Mouse (Mus musculus): ENCODE measurements around the gene 1700029I15Rik. TPM values are rescaled to one million over a fixed set of nuclear protein-coding genes. Genes with fewer than 3 reads are reported as not detected.
"Not testable (repeated sequence)": the region's sequence is repeated elsewhere in the genome, so short reads cannot be mapped to it uniquely, and the experiment has no call there.

The 1700029I15Rik gene
- total RNA-seq, 4 experiments from 2014 or later: 0.24 to 1.3 (median 1.0) TPM

DNA sequence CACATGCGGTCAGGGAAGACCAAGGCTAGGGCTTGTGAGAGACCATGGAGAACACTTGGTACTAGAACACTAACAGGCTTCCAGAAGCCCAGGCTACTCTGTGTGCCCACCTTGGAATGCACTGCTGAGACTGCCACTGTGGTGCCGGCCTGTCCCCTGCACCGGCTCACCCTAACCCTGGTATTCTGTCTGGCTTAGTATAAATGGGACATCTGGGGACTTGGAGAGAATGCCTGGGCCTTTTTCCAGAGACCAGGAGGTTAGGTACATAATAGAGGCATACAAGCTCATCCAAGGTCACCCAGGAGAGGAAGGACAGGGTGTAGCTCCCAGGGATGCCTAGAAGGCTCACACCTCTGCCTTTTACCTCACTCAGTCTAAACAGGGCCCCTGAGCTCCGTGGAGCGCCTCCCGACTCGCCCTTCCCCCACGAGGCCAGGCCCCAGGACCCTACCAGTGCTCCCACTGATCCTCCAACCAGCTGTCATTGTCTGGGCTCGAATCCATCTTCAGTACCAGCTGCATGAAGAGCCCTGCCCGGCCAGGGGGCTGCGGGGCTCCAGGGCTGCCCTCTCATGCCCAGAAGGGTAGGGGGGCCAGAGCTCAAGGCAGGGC, 9.5 kb downstream of the 1700029I15Rik start:
- no peak for DNase-seq (ENCODE audit: low spot score in 2 of 2)

GRCm38 (mm10) chr2:92392318-92393264, 10.3 kb downstream of the 1700029I15Rik start:
- DNase-seq (ENCODE audit: low spot score in 2 of 2): no peak

- no peak for DNase-seq (ENCODE audit: low spot score in 2 of 2)
These were observed 13.2 kb downstream of the 1700029I15Rik start for GRCm38 (mm10) chr2:92395535-92395934.

- no peak for DNase-seq (ENCODE audit: low spot score in 2 of 2)
These were observed 15.1 kb downstream of the 1700029I15Rik start for GRCm38 (mm10) chr2:92397436-92397835.

DNA sequence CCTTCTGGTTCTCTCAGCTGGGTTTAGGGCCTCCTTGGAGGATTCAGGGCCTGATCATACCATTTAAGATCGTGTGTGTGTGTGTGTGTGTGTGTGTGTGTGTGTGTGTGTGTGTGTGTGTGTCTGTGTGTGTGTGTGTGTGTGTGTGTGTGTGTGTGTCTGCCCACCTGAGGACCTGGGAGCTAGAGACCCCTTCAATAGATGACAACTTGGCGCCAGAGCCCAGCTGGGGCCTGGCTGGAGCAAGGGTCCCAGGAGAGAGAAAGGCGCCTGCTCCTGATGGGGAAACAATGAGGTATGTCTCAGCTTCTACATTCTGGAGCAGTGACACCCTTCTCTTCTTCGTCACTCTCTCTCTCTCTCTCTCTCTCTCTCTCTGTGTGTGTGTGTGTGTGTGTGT, 17.5 kb downstream of the 1700029I15Rik start:
- DNase-seq (ENCODE audit: low spot score in 2 of 2): not testable (repeated sequence)

GRCm38 (mm10) chr2:92400682-92401081, 18.3 kb downstream of the 1700029I15Rik start:
- DNase-seq (ENCODE audit: low spot score in 2 of 2): no peak

DNA sequence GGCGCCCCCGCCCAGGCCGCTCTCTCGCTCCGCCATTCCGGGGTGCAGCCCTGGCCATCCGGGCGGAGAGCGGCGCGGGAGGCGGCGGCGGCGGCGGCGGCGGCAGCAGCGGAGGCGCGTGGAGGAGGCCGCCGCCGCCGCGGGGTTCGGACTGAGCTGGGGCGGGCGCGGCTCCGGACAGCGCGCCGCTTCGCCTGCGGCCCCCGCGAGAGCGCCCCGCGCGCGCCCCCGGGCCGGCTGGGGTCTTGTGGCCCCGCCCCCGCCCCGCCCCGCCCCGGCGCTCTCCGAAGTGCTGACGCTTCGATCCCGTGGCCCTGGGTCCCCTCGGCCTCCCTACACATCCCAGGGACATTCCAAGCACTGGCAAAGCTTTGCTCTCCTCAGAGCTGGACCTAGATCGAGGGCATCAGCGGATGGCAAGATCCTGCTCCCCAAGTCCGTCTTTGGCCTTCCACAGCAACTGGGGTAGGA, 18.8 kb downstream of the 1700029I15Rik start, which contains the start of gene Mapk8ip1:
Mapk8ip1 (minus strand) TSS at position 173 of the 471 bp plus-strand sequence.
- DNase-seq (ENCODE audit: low spot score in 2 of 2): no peak

DNA sequence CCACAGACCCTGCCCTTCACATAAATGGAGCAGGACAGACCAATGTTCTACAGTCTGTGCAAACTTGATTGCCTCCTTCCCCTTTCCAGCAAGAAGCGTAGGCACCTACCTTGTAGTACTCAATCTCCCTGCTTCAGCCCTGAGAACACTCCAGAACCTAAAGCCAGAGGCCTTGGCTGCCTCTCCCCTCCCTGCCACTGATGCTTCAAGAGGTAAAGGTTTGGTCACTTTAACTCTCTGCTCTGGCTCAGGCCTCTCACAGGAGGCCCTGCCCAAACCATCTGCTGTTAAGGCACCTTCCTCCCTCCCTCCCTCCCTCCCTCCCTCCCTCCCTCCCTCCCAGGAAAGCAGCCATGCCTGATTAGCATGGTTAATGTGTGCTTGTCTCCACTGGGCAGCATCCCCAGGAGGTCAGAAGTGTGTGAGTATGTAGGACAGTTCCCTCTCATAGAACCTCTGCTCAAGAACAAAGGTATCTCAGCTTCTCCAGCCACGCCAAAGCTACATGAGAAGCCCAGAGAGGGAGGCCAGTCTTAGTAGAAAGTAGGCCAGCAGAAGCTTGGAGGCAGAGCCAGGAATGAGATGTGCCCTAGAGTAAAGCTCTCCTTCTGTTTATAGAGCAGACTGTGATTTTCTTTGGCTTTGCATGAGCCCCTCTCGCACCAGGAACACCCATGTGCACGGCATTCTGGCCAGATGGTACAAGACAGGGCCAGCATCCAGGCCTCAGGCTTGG, 20.4 kb downstream of the 1700029I15Rik start:
- DNase-seq (ENCODE audit: low spot score in 2 of 2): no peak

DNA sequence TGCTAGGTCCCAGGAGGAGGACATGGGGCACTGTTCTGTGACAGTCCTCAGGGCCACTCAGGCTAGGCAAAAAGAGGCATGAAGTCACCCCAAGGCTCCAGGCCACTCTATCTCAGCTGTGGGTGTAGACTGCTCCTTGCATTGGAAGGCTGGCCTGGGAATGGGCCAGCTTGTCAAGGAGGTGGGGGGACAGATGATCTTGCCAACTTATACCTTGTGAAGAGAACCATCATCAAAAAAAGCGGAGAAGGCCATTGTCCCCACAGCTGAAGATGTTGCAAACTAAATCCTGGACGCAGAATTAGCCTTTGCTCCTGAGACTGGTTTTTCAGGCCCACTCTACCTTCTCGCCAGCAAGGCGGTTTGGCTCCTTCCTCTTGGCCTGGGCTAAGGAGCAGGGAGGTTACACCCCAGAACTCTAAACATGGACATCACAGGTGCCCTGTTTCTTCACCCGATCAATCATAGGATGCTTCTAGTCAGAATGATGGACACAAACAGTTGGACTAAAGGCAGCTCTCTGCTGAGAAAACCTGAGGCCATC, 21.5 kb downstream of the 1700029I15Rik start:
- no peak for DNase-seq (ENCODE audit: low spot score in 2 of 2)

GRCm38 (mm10) chr2:92404737-92405136, 22.4 kb downstream of the 1700029I15Rik start:
- DNase-seq (ENCODE audit: low spot score in 2 of 2): no peak

- no peak for DNase-seq (ENCODE audit: low spot score in 2 of 2)
These were observed 23.3 kb downstream of the 1700029I15Rik start for GRCm38 (mm10) chr2:92405687-92406086.

DNA sequence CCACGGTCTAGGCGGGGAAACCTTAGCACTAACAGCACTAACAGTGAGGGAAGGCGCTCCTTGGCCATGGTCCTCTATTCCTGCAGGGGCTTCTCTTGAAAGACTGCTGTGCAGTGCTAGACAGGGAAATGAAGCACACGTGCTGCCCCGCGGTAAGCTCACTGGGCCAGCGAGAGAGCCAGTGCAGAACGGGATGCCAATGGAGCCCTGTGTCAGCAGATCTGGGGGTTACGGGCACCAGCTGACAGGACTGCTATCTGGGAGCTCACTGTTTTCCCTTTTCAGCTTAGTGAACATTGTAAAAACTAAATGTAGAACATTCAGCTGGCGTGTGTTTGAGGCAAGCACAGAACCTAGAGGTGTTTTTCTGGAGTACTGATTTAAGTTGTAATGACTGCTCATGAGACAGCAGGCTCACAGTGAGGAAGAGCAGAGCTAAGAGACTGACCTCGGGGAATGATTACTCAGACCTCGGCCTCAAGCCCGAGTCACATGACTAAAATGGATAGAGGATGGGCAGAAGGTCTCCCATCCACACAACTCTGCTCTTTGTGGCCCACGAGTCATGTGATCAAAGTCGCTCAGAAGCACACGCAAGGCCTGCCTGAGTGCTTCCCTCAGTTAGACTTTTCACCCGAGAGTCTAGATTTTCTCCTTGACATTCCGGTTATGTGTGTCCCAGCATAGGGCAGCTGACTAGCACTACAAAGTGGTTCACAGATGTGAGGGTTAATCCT, 26.1 kb downstream of the 1700029I15Rik start:
- DNase-seq (ENCODE audit: low spot score in 2 of 2): no peak

- DNase-seq (ENCODE audit: low spot score in 2 of 2): no peak
These were observed 29.4 kb downstream of the 1700029I15Rik start for GRCm38 (mm10) chr2:92411705-92412104.

GRCm38 (mm10) chr2:92421723-92422387, 39.5 kb downstream of the 1700029I15Rik start:
- DNase-seq (ENCODE audit: low spot score in 2 of 2): no peak

- no peak for DNase-seq (ENCODE audit: low spot score in 2 of 2)
These were observed 40.2 kb downstream of the 1700029I15Rik start for GRCm38 (mm10) chr2:92422388-92423135.

DNA sequence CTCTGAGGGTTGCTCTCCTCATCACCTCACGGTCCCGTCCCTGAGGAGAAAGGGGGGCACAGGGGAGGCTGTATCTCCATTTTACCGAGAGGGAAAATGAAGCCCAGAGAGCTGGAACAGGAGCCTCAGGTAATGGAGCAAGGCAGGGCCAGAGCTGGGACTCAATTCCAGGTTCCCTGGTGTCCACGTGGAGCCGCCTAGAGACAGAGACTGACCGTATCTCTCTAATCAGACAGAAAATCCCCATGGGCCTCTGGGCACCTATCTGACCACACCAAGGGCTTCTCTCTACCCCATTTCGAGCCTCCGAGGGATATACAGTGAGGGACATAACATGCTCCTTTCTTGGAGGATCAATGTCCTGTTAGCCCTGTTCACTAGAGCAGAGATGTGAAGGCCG, 40.8 kb downstream of the 1700029I15Rik start:
- no peak for DNase-seq (ENCODE audit: low spot score in 2 of 2)

DNA sequence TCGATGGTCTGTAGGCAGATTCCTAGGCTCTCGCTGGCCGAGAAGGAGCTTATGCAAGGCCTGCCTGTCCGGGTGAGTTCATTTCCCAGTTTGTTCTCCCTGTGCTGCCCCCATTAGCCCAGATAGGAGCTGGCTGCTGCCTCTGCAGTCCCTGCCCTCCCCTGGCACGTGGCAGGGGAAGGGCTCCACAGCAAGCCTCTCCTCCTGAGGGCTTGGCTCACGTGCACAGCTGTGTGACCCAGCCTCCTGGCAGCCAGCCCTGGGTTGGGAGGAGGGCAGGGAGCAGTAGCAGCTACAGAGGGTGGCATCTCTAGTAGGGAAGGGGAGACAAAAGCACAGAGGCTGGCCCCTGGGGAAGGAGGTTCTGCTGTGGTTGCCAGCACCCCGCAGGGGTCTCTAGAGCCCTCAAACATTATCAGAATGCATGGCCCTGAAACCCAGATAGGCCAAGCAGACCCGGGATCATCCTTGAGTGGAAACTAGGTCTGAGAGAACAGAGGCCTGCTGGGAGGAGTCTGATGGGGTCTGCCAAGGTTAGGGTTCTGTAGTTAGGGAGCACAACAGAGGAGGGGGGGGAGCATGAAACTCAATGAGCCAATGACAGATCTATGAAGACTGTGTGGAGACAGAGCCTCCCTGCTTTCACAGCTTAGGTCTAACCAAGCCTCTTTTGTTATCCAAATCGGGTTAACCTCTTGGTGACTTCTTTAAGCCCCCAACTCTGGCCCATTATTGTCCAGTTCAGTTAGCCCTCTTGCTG, 41.5 kb downstream of the 1700029I15Rik start:
- DNase-seq (ENCODE audit: low spot score in 2 of 2): peak; percentile 96

DNA sequence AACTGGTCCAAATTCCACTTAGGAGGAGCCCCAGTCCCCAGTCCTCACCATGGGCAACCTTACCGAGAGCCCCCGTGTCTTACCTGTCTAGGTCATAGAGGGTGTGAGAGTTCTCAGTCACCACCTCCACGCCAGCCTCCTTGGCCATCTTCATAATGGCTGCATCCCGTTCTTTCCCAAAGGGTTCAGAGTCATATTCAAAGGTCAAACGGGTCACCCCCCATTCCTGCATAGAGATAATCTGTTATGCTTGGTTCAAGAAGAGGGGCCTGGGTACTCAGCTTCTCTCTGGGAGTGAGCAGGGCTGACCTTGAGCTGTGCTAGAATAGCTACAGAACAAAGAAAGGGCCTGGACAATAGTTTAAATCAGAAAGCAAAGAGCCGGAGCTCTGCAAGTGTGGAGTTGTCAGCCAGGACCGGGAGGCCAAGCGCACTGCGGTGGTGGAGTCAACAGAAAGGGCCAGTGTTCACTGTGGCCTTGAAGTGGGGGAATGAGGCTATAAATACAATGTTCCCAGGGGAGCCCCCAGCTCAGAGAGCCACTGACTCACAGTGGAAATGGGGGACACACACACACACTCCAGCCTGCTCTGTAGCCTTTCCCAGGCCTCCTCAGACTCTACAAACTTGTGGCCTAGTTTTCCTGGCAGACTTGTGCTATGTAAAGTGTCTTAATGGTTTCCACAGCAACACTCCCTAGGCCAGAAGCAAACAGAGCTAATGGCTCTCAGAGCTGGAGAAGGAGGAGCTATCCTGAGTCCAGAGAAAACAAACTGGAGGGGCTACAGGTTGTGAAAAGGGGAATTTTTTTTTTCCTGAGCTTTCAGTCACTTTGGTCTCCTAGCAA, 42.3 kb downstream of the 1700029I15Rik start:
- DNase-seq (ENCODE audit: low spot score in 2 of 2): peak; percentile 34 to 56

All from gastrocnemius, adult 8-10 months (tissue).